Mouse (Mus musculus) heart, adult 11 months (tissue): Measurements from ENCODE around the gene Hmgn3.

Source experiments
- DNase-seq: peaks from one replicate; pipeline ENCODE4 v3.0.0; 2022

Hmgn3 gene

DNA sequence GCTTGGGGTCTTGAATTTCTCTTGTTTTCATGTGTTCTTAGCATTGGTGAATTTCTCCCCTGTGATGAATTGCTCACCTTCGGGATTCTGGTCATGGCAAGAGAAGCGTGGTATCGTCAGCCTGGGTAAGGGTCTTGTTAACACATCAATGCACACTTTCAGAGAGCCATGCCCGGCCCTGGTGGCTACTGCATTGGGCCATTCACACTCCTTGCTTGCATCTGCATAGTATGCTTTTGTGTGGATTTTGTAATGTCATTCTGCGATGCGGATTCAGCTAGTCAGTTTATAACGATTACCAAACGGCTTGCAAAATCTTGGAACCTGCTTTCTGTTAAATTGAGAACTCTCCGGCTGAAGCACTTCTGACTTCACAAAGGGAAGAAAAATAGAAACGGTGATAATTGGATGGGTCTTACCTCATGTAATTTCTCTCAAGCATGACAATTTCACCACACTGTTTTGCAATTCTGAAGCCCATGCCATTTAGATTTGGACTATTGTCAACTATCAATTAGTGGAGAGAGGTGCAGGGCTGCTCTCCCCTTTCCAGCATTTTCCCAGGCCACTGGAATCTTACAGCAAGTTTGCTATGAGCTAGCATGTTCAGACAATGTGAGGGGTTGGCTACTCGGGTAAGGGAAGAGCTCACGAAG is 47.7 kb downstream of the Hmgn3 start:
- DNase-seq = peak; percentile 76

DNA sequence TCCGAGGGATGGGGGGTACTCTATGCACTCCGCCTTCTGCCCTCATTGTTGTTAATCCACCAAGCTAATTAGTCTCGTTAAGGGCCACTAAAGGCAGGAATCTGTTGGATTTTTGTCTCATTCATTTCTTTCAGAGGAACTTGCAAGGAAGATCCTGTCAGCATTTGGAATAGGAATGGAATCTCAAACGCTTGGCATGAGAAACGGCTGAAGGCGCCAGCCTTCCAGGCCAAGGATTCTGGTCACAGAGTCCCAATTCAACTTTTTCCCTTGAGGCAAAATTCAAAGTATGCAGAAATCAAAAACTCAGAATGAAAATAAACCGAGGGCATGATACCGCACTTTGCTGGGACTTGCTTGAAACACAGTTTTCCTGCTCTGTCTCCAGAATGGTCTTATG is 48.7 kb downstream of the Hmgn3 start:
- peak; percentile 90 for DNase-seq

GRCm38 (mm10) chr9:83094649-83095336 is 51.7 kb downstream of the Hmgn3 start:
- peak; percentile 11 for DNase-seq

DNA sequence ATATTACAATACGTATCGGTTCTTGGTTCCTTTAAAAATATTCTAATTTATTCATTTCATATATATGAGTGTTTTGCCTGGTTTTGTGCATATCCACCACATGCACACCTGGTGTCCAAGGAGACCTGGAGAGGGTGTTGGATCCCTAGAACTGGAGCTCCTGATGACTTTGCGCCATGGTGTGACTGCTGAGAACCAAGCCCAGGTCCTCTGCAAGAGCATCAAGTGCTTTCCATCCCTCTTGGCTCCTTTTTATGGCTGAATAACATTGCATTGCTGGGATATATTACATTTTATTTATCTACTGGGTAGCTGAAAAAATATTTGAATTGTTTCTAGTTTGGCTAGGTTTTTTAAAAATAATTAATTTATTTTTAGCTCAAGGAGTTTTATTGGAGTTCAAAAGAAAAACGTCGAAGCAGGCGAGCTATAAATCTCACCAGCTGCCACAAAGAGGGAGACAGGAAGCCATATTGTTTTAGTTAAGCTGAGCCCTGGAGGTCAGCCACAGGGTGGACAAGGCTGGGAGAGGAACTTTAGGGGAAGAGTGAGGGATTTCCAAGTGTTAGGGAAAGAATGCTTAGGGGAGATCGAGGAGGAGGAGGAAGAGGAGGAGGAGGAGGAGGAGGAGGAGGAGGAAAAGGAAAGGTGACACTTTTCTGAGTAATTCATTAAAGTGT is 62.6 kb downstream of the Hmgn3 start:
- no peak for DNase-seq

DNA sequence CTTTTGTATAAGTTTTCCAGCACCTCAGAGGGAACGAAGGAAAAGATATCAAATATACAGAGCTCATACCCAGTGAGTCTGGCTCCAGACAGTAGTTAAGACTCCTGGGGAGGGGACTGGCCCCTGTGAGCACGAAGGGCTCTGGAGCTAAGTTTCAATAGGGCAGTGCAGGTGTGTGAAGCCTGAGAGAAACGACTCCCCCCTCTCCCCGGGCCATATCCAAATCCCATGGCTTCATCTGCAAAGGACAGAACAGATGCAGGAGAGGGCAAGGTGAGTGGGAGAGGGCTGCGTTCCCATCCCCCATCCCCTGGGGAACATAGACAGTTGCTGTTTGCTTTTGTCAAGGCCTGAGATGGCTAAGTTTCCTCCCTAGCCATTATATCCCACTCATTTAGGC is 63.4 kb downstream of the Hmgn3 start:
- DNase-seq = no peak

GRCm38 (mm10) chr9:83082296-83082695 is 64.2 kb downstream of the Hmgn3 start:
- DNase-seq = no peak

DNA sequence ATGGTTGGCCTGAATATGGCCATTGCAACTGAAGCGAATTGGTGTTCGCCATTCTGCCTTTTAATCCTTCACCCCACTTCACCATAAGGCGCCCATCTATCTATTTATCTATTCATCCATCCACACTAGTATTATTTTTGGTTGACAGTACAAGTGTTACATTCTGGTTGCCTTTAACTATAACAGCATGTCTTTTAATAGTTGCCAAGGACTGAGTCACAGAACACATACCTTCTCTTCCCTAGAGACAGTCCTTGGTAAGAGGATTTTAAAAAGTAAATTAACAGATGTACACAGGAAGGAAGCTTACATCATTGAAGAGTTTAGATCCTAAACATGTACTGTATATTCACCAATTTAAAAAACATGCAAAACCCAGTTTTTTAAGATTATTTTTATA is 66.8 kb downstream of the Hmgn3 start:
- no peak for DNase-seq

DNA sequence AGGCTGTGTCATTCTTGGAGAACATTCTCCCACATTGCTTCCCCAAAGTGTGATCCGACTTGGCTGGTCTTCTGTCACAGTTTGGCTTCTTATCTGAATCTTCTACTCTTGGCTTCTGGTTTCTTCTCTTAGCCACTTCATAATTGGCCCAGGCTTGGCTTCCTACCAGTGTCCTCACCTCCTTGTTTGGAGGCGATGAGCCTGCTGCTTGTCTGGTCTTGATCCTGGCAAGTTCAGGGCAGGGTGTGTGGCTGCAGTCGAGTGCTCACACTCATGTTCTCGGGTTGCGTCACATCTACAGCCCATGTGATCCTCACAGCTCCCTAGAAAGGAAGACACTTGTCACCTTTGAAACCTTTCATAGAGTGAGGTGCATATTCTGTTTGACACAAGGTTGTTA is 78.2 kb downstream of the Hmgn3 start:
- peak; percentile 90 for DNase-seq

- no peak for DNase-seq
Observed at GRCm38 (mm10) chr9:83061289-83061688, 85.2 kb downstream of the Hmgn3 start.
